Mouse (Mus musculus) kidney, embryonic 14.5 days (tissue): ENCODE data around the gene Arhgef10l. TPM values are rescaled to one million over a fixed set of nuclear protein-coding genes. Genes with fewer than 3 reads are reported as not detected.

ENCODE experiments used
- ATAC-seq: fragments of 200-750 bp; cut with Nextera tagmentation; 2 replicates; pipeline ENCODE4 v1.8.0; 2017; ENCODE audit warnings: moderate number of reproducible peaks, mild to moderate bottlenecking, moderate TSS enrichment, moderate library complexity; ENCODE audit not compliant: low FRiP score, low TSS enrichment
- H3K27ac ChIP-seq: fragments of 300-500 bp; sonication (generic); 2 replicates; pipeline ENCODE4 v1.5.1; 2014; ENCODE audit warnings: low read depth, mild to moderate bottlenecking, low read length, moderate library complexity, mixed read lengths
- H3K27me3 ChIP-seq: fragments of 300-500 bp; sonication (generic); 2 replicates; pipeline ENCODE4 v1.6.1; 2014; ENCODE audit warnings: mild to moderate bottlenecking, low read length; ENCODE audit not compliant: control insufficient read depth, insufficient read depth
- H3K36me3 ChIP-seq: fragments of 300-500 bp; sonication (generic); 2 replicates; pipeline ENCODE4 v1.6.1; 2014; ENCODE audit warnings: low read length, mixed read lengths; ENCODE audit not compliant: control insufficient read depth, insufficient read depth
- H3K4me1 ChIP-seq: fragments of 300-500 bp; sonication (generic); 2 replicates; pipeline ENCODE4 v1.6.1; 2014; ENCODE audit warnings: low read length, mixed read lengths; ENCODE audit not compliant: control insufficient read depth, insufficient read depth
- H3K4me2 ChIP-seq: fragments of 300-500 bp; sonication (generic); replicated peaks from 2 replicates; pipeline ENCODE4 v1.6.1; 2014; ENCODE audit warnings: low read depth, mild to moderate bottlenecking, low read length
- H3K4me3 ChIP-seq: fragments of 300-500 bp; sonication (generic); 2 replicates; pipeline ENCODE4 v1.5.1; 2014; ENCODE audit warnings: mild to moderate bottlenecking, low read length
- H3K9ac ChIP-seq: fragments of 300-500 bp; sonication (generic); 2 replicates; pipeline ENCODE4 v1.6.1; 2014; ENCODE audit warnings: low read depth, mild to moderate bottlenecking, low read length, moderate library complexity
- H3K9me3 ChIP-seq: fragments of 300-500 bp; sonication (generic); 2 replicates; pipeline ENCODE4 v1.6.1; 2016; ENCODE audit warnings: low read length; ENCODE audit not compliant: control insufficient read depth
- WGBS: fragments of 180-500 bp; shearing (Covaris S2); extraction: QIAGEN DNeasy Blood & Tissue Kit; methylation state at CpG from one replicate; pipeline ENCODE4 v1.1.7; 2014; 5-methylcytosine and 5-hydroxymethylcytosine counted together
- polyA plus RNA-seq: library from polyadenylated mRNA; unstranded; fragments of >200 nt; fragmentation: Nextera tagmentation; extraction: Ambion mirVana; gene quantifications from 2 replicates; pipeline ENCODE4 v1.2.1, GENCODE M21; 2014

The Arhgef10l gene
- polyA plus RNA-seq, 1 experiment from 2014 or later = 18.2 TPM

GRCm38 (mm10) chr4:140491555-140491954 is 174.3 kb downstream of the Arhgef10l start:
- Histone ChIP-seq H3K27ac (no peak overlapping the region), H3K9ac (no peak overlapping the region), H3K4me2 (no peak overlapping the region), H3K4me1 (no peaks in the 10 kb centered on the region), H3K9me3 (no peaks in the 10 kb centered on the region), H3K27me3 (no peaks in the 10 kb centered on the region; the same call in 1 of the 2 replicates), H3K36me3 (no peaks in the 10 kb centered on the region), H3K4me3 (no peak overlapping the region)
- no peak for ATAC-seq
- 42% methylated on average over 5 of the region's 5 CpGs for WGBS

GRCm38 (mm10) chr4:140485442-140485841 is 180.4 kb downstream of the Arhgef10l start:
- no peak overlapping the region for H3K9ac ChIP-seq
- H3K4me2 ChIP-seq = no peak overlapping the region
- WGBS = 46% methylated on average over 12 of the region's 12 CpGs
- no peaks in the 10 kb centered on the region for H3K27me3 ChIP-seq
- no peaks in the 10 kb centered on the region; the same call in 1 of the 2 replicates for H3K4me1 ChIP-seq
- no peaks in the 10 kb centered on the region for H3K36me3 ChIP-seq
- ATAC-seq = no peak
- H3K27ac ChIP-seq = no peak overlapping the region
- no peak overlapping the region for H3K4me3 ChIP-seq
- H3K9me3 ChIP-seq = no peaks in the 10 kb centered on the region

DNA sequence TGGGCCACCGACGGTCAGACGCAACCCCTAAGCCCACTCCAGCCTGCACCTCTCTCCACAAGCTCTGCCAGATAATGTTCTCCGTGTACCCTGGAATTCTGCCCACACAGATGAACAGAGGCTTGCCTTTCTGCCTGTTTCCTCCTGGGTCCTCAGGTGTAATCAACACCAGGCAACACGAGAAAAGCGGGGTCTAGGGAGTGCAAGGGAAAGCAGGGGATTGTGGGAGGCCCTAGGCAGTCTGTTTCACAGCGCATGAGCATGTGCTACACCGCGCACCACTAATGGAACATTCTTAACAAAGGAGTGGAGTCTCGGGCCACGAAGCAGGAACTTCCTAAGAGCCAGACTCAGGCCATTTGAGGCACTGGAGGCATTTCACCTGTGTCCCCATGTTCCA is 182.7 kb downstream of the Arhgef10l start:
- no peak for ATAC-seq
- H3K27me3 ChIP-seq = no peaks in the 10 kb centered on the region
- no peaks in the 10 kb centered on the region for H3K9me3 ChIP-seq
- H3K4me3 ChIP-seq = no peak overlapping the region
- no peak overlapping the region for H3K27ac ChIP-seq
- no peaks in the 10 kb centered on the region for H3K36me3 ChIP-seq
- WGBS = 76% methylated on average over 11 of the region's 11 CpGs
- H3K4me2 ChIP-seq = no peak overlapping the region
- no peak overlapping the region for H3K9ac ChIP-seq
- H3K4me1 ChIP-seq = peaks cover 6% of the 10 kb centered on the region; the same call in 1 of the 2 replicates

DNA sequence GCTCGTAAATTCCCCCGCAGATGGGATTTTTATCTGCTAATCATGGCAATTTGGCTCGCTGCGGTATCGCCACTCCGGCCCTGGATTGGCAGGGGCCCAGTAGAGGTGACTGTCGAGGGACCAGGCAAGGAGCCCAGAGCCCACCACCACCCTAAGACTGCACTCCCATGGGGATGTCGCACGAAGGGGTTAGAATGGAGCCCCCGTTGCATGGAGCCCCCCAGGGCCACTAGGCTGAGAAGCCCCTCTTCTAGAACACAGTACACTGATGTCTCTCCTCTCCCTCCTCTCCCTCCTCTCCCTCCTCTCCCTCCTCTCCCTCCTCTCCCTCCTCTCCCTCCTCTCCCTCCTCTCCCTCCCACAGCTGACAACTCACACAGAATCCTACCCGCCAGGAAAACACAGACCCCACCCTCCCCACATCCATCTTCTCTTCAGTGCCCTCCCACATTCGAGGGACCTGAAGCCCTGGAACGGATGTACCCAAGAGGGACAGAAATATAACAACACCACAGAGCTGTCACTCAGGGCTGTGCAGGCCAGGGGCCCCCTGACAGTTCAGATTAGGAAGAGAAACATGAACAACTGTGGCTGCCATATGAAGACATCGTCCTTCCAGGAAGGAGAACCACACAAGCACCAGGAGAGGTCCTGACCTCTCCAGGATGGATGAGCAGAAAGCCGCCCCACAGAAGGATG is 185.3 kb downstream of the Arhgef10l start:
- Histone ChIP-seq H3K9me3 (no peaks in the 10 kb centered on the region), H3K4me3 (no peak overlapping the region), H3K9ac (no peak overlapping the region), H3K4me1 (peaks cover 6% of the 10 kb centered on the region; the same call in 1 of the 2 replicates), H3K27ac (no peak overlapping the region), H3K4me2 (no peak overlapping the region), H3K27me3 (no peaks in the 10 kb centered on the region), H3K36me3 (no peaks in the 10 kb centered on the region)
- WGBS = 17% methylated on average over 15 of the region's 15 CpGs
- 0 out of 2 replicates have a peak, but pooled peaks have one; percentile 59 for ATAC-seq

GRCm38 (mm10) chr4:140475194-140475593 is 190.6 kb downstream of the Arhgef10l start:
- no peaks in the 10 kb centered on the region for H3K9me3 ChIP-seq
- no peak overlapping the region for H3K9ac ChIP-seq
- ATAC-seq = no peak
- H3K4me2 ChIP-seq = no peak overlapping the region
- H3K4me3 ChIP-seq = no peak overlapping the region
- H3K27ac ChIP-seq = no peak overlapping the region
- 43% methylated on average over 8 of the region's 8 CpGs for WGBS
- no peaks in the 10 kb centered on the region for H3K27me3 ChIP-seq
- H3K36me3 ChIP-seq = no peaks in the 10 kb centered on the region
- H3K4me1 ChIP-seq = peaks cover 5% of the 10 kb centered on the region; the same call in 1 of the 2 replicates

DNA sequence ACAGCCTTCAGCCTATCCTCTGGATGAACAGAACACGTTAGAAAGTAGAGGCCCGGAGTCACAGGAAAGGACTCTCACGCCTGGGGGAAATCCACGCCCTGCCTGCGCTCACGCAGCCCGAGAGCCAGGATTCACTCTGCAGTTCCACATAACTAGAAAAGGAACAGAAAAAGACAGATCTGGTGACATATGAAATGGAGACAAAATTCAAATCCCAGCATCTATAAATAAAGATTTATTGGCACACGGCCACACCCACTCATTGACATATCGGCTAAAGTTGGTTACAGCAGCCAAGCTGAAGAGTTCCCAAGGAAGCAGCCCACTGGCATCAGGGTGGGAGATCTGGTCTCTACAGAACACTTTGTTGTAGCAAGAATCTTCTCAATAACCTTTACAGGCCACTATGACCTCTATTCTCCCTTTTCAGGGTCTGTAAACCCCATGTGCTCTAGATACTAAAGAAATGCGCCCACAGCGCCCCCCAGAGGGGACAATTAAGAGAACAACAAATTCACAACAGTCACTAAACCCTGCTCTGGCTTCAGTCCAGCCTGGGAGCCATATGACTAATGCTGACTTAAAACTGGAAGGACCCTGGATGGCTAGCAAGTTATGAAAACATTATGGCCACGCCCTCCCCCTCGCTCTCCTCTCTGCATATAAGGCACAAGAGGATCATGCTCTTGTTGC is 195.9 kb downstream of the Arhgef10l start:
- WGBS = 67% methylated on average over 13 of the region's 13 CpGs
- no peaks in the 10 kb centered on the region; the same call in 1 of the 2 replicates for H3K9me3 ChIP-seq

GRCm38 (mm10) chr4:140467254-140467791 is 198.5 kb downstream of the Arhgef10l start:
- no peak overlapping the region for H3K4me3 ChIP-seq
- no peak overlapping the region for H3K4me2 ChIP-seq
- no peaks in the 10 kb centered on the region for H3K4me1 ChIP-seq
- no peaks in the 10 kb centered on the region for H3K27me3 ChIP-seq
- no peak for ATAC-seq
- H3K9ac ChIP-seq = no peak overlapping the region
- H3K9me3 ChIP-seq = no peaks in the 10 kb centered on the region; the same call in 1 of the 2 replicates
- no peaks in the 10 kb centered on the region for H3K36me3 ChIP-seq
- 63% methylated on average over 17 of the region's 17 CpGs for WGBS
- H3K27ac ChIP-seq = no peak overlapping the region

More for the DNA sequence above, 195.9 kb downstream of the Arhgef10l start:
- no peak for ATAC-seq
- no peak overlapping the region for H3K4me2 ChIP-seq
- H3K27me3 ChIP-seq = no peaks in the 10 kb centered on the region
- no peak overlapping the region for H3K9ac ChIP-seq
- no peak overlapping the region for H3K27ac ChIP-seq
- no peaks in the 10 kb centered on the region for H3K36me3 ChIP-seq
- no peaks in the 10 kb centered on the region for H3K4me1 ChIP-seq
- no peak overlapping the region for H3K4me3 ChIP-seq
